ENCODE assay signal across 17 mouse cellular contexts in genomic region chr4:107975004-107975403, GRCm38 (mm10). TPM values are rescaled to one million over a fixed set of nuclear protein-coding genes. Genes with fewer than 3 reads are reported as not detected.
"Had no signal": no experiment of that assay in that cellular context is flagged by ENCODE, and none has a peak within 500 bp of the region (broad histone marks: within the 10 kb centered on the region; RNA-seq: fewer than 3 reads in every experiment).

No protein-coding gene starts in this region.

- DNase-seq: lung, embryonic 14.5 days; lung, postnatal 10 days; lung, postnatal 4 days; right cerebral cortex, postnatal 14 days; thymus, adult 2 months; thymus, postnatal 25 days had no signal

- H3K9me3 ChIP-seq: midbrain, embryonic 10.5 days; midbrain, embryonic 12.5 days; neural tube, embryonic 12.5 days; stomach, embryonic 15.5 days had no signal

- H3K27ac ChIP-seq: midbrain, embryonic 10.5 days; midbrain, embryonic 12.5 days; neural tube, embryonic 12.5 days; stomach, embryonic 15.5 days; stomach, postnatal 0 days had no signal

- ATAC-seq: midbrain, embryonic 16.5 days had no signal

- H3K36me3 ChIP-seq: midbrain, embryonic 10.5 days; midbrain, embryonic 12.5 days; neural tube, embryonic 12.5 days; stomach, embryonic 15.5 days had no signal

- H3K9ac ChIP-seq: lung, embryonic 14.5 days; midbrain, embryonic 12.5 days; neural tube, embryonic 12.5 days; stomach, embryonic 15.5 days had no signal

- H3K4me1 ChIP-seq: midbrain, embryonic 12.5 days; neural tube, embryonic 12.5 days; stomach, embryonic 15.5 days had no signal

- H3K27me3 ChIP-seq: neural tube, embryonic 12.5 days; stomach, embryonic 15.5 days had no signal

- H3K4me3 ChIP-seq: midbrain, embryonic 10.5 days; midbrain, embryonic 12.5 days; neural tube, embryonic 12.5 days; stomach, embryonic 15.5 days had no signal

- H3K4me2 ChIP-seq: lung, embryonic 14.5 days; midbrain, embryonic 12.5 days; neural tube, embryonic 12.5 days; stomach, embryonic 15.5 days had no signal

RNA-seq across cellular contexts. Expression of gene Slc1a7, which starts 6.9 kb away (rescaled TPM):
- total RNA-seq: megakaryocyte, adult 5-6 weeks; megakaryocyte-erythroid progenitor cell, adult 5-6 weeks; neutrophil, adult 5-6 weeks had no signal
- polyA plus RNA-seq: midbrain, embryonic 10.5 days; midbrain, embryonic 12.5 days; midbrain, embryonic 14.5 days; midbrain, embryonic 16.5 days; neural tube, embryonic 12.5 days; neural tube, embryonic 14.5 days had no signal
